Mouse (Mus musculus) adrenal gland, adult 2 months (tissue): Measurements from ENCODE around the gene Mertk. TPM values are rescaled to one million over a fixed set of nuclear protein-coding genes. Genes with fewer than 3 reads are reported as not detected.

ENCODE experiments used
- DNase-seq: peaks from one replicate; pipeline ENCODE4 v3.0.0; 2021
- polyA plus RNA-seq: library from polyadenylated mRNA; depleted of rRNA; stranded (reverse); fragments of >200 nt; gene quantifications from 2 replicates; pipeline ENCODE4 v1.2.3, GENCODE M21; 2012; rRNA removed
- total RNA-seq, 2 experiments: library from RNA; stranded (reverse); gene quantifications; 2 replicates each; pipeline ENCODE4 v1.2.3; 2021

Mertk gene
- total and polyA plus RNA-seq, 3 experiments = 2.9 to 12.5 (median 9.6) TPM

- peak; percentile 62 for DNase-seq
Measured at GRCm38 (mm10) chr2:128818956-128819643, 120.3 kb downstream of the Mertk start.

- no peak for DNase-seq
Measured at GRCm38 (mm10) chr2:128820631-128821030, 121.9 kb downstream of the Mertk start.

GRCm38 (mm10) chr2:128823893-128824292, 125.1 kb downstream of the Mertk start:
- DNase-seq = no peak

GRCm38 (mm10) chr2:128827787-128828186, 129.0 kb downstream of the Mertk start:
- DNase-seq = no peak

DNA sequence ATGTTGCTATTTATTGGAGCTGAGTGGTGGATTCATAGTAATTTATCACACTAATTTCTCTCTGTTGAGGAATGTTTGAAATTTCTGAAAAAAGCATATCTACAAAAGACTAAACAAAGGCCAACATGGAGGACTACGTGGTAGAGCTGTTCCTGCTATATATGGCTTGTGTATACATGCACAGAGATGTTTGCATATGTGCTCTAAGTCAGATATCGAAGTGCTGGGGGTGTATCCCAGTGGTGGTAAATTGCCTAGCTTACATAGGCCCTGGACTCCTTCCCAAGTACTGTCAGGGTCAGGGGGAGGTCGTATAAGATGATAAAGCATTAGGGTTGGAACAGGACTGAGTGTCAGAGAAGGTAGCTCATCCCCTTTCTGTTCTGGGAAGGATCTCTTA, 133.9 kb downstream of the Mertk start:
- no peak for DNase-seq

- DNase-seq = peak; percentile 43
Measured at GRCm38 (mm10) chr2:128833035-128833434, 134.3 kb downstream of the Mertk start.

DNA sequence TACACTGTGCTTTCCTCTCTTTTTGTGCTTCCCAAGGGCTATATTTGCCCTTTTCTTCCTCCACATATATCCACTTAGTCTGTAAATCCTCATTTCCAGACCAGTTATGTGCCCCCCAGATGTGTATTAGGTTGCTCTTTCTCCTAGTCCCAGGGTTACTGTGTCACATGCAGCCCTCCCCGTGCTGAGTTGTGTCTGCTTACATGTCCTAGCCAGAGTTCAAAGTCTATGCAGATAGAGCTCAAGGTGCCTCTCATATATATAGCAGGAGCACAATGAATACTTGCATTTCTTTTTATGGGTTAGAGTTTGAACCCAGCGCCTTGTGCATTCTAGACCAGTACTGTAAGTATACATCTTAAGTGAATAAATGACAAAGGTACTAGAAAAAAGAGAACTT, 134.7 kb downstream of the Mertk start:
- no peak for DNase-seq

- DNase-seq = no peak
Measured at GRCm38 (mm10) chr2:128837531-128837930, 138.8 kb downstream of the Mertk start.

GRCm38 (mm10) chr2:128838611-128839010, 139.9 kb downstream of the Mertk start:
- no peak for DNase-seq

- no peak for DNase-seq
Measured at GRCm38 (mm10) chr2:128839501-128839900, 140.7 kb downstream of the Mertk start.

GRCm38 (mm10) chr2:128842437-128842836, 143.7 kb downstream of the Mertk start:
- no peak for DNase-seq

- DNase-seq = no peak
Measured at GRCm38 (mm10) chr2:128850036-128850435, 151.3 kb downstream of the Mertk start.

Other genes with a start within 250 kb of the Mertk start
- not detected for gene Spdye4c, start 107.7 kb upstream of the Mertk start, total RNA-seq
- not detected in 2 replicates for gene Spdye4c, start 107.7 kb upstream of the Mertk start, polyA plus RNA-seq
- 10 to 100 TPM; 60.9 to 89.3 TPM for gene Anapc1, start 11.6 kb upstream of the Mertk start, total RNA-seq
- gene Anapc1, start 11.6 kb upstream of the Mertk start, polyA plus RNA-seq = 27.2 and 34.4 TPM in 2 replicates
- gene Tmem87b, start 119.2 kb downstream of the Mertk start, total RNA-seq = 10 to 100 TPM; 31.6 to 34.4 TPM
- gene Tmem87b, start 119.2 kb downstream of the Mertk start, polyA plus RNA-seq = 10.8 and 14.0 TPM in 2 replicates
- gene Fbln7, start 164.0 kb downstream of the Mertk start, total RNA-seq = 1 to 10 TPM; 4.6 to 7.2 TPM
- 5.3 and 6.6 TPM in 2 replicates for gene Fbln7, start 164.0 kb downstream of the Mertk start, polyA plus RNA-seq
- gene Zc3h8, start 245.1 kb downstream of the Mertk start, total RNA-seq = 1 to 10 TPM; 2.9 to 3.7 TPM
- 0.49 and 0.50 TPM in 2 replicates for gene Zc3h8, start 245.1 kb downstream of the Mertk start, polyA plus RNA-seq